Mouse (Mus musculus) cerebellum, postnatal 14 days (tissue): Measurements from ENCODE around the gene Spib.

Experiments
- DNase-seq, 2 experiments: peaks; one replicate each; pipeline ENCODE4 v3.0.0; 2021; ENCODE audit warnings: mixed read lengths in 2 of 2

Gene Spib

DNA sequence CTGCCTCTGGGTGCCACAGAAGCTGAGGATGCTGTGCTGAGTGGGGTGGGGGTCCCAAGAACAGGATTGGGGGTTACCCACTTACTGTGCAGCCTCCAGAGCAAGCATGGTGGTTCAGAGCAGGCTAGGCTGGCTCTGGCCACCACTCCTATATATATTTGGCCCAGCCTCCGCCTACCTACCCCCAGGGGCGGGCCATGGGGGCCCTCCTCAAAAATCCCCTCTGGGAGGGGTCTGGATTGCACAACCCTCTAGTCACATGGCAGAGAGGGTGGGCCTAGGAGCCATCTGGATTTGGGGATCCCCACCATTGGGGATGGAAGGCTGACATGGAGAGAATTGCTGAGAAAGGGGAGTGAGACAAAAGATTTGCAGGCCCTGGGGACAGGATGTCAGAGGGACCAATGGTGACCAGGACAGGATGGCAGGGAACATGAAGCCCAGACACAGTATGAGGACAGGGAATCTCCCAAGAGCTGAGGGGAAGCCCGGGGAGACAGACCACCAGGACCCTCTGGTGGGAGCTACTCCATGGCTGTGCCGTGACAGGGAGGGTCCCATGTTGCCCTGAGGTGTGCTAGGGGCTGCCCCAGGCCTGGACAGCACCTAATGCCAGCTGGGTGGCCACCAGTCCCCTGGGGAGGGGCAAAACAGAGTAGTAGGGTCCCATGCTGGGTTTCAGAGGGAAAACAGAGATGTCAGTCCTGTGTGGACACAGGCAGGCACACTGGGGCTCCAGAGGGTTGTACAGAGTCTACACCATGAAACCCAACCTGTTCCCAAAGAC, at the start of gene Spib:
TSS of gene Spib (minus strand) at position 126 of the 787 bp plus-strand sequence.
- DNase-seq: no peak

DNA sequence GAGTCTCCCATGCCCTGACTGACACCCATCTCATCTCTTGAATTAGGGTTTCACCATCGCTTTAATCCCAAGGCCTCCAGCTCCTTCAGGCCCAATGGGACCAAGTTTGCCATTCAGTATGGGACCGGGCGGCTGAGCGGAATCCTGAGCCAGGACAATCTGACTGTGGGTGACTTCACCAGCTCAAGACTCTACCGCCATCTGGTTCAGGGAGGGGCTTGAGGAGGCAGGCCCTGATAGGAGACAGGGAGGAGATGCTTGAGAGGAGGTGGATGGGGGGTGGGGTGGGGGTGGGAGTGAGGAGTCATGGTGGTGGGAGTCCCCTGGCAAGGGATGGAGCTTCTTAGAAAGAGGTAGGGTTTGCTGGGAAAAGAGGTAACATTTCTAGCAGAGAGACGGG, 49.8 kb upstream of the Spib start:
- DNase-seq: no peak

DNA sequence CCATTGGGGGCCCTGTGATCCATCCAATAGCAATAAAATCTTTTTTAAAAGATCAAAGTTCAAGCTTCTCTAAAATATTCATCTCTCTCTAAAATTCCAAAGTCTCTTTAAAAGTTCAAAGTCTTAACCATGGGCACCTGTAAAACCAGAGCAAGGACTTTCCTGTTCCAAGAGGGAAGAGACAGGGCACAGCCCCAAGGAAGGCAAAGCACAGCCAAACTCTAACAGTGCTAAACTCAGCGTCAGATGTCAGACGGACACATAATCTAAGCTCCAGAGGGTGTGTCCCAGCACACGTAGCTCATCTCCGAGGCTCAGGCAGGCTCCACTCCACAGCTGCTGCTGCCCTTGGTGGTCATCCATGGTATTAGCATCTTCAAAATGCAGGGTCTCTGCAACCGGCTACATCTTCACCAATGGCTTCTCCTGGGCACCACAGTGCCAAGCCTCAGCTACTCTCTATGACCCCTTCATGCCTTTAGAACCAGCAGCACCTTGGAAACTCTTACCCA, 44.5 kb upstream of the Spib start:
- DNase-seq: peak in 1 of 2 experiments; percentile 20

DNA sequence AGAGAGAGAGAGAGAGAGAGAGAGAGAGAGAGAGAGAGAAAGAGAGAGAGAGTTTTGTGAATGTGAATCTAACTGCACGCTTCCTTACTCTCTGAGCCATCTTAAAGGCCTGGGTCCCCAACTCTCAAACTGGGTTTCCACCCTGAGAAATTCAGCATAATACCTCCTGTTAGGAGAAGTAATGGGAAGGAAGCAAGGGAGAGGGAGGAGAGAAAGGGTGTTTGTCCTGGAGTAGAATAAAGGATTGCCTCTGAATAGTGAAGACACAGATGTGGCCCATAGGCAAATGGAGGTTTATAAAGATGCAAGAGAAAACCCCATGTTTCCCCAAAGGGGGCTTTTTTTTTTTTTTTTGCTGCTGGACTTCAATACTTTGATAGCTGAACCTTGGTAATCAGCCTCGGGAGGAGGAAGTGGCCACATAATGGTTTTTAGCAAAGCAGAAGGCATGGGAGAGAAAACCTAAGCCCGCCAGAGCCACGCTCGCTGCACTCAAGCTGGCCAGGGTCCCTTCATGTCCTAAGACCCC, 41.1 kb upstream of the Spib start:
- DNase-seq: no peak

DNA sequence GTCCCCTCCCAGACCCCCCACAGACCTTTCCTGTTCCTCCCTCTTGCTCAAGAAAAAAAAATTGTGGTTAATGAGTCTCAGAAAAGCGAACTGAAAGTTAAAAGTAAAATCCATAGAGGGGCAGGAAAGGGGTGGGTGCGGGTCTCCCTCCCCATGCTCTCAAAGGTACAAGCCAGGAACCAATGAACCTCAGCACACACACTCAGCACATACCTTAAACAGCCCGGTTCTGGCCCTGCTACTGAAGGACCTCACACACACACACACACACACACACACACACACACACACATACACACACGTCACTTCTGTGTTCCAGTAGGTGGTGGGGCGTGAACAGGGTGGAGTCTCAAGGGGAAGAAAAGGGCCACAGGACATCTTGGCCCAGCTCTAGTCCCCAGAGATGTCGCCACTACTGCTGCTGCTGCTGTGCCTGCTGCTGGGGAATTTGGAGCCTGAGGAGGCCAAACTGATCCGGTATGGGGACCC, 40.4 kb upstream of the Spib start, which contains the start of gene Napsa:
TSS of gene Napsa (plus strand) at position 168 of the 489 bp plus-strand sequence.
- DNase-seq: no peak

DNA sequence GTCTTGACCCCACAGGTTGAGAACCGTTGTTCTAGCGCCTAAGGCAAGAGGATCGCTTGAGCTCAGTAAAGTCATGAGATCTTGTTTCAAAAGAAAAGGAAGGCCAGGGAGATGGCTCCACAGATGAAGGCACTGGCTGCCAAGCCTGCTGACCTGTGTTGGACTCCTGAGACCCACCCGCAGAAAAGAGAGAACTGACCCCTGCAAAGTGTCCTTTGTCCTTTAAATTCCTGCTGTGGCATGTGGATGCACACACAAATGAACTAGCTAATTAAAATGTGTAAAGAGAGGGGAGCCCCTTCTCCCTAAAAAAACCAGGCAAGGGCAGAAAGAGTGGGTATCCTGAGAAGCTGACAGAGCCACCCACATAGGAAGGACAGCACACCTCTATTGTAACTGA, 39.9 kb upstream of the Spib start:
- no peak for DNase-seq

DNA sequence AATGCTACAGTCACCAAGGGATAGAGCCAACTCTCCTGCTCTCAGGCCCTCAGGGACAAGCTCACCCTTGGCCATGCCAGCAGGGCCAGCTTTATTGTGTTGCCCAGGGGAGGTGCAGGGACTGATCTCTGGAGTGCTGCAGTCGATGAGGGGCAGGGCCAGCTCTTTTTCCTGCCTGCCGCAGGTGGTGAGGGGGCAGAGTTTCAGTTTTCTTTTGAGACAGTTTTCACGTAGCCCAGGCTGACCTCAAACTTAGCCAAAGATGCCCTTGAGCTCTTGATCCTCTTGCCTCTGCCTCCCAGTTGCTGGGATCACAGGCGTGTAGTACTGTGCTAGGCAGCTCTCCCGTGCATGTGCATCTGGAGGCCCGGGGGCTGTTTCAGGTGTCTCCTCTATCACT, 39.1 kb upstream of the Spib start:
- DNase-seq: no peak

DNA sequence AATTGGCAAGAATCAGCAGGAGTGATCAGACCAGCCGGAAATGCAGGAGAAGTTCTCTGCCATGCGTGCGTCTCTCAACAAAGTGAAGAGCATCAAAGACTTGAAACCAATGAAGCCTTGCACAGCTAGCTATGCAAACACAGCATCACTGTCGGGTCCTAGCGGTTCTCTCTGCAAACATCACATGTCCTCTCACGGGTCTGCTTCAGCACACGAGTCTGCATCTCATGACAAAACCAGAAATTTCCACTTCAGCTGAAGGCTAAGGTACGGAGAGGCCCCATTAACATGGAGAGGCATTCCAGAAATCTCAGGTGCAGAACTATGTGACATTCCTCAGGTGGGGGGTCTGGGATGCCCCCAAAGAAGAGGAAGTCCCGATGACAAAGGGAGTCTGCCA, 36.9 kb upstream of the Spib start:
- no peak for DNase-seq

DNA sequence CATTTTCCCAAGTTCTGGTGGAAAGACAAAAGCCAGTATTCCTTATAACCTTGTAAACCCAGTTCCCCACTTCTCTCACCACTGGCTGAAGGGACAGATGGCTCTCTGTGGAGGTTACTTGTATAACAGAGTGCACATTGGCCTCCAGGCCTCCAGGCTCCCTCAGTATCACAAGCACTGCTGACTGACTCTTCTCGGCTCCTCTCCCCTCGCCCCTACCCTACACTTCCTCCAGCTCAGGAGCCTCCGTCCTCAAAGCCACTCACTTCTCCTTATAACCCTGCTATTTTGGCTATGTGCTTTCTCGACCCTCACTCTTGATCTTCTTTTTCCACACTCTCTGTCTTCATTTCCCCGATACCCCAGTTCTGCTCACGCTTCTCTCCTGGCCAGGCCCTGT, 33.5 kb upstream of the Spib start:
- DNase-seq: no peak

DNA sequence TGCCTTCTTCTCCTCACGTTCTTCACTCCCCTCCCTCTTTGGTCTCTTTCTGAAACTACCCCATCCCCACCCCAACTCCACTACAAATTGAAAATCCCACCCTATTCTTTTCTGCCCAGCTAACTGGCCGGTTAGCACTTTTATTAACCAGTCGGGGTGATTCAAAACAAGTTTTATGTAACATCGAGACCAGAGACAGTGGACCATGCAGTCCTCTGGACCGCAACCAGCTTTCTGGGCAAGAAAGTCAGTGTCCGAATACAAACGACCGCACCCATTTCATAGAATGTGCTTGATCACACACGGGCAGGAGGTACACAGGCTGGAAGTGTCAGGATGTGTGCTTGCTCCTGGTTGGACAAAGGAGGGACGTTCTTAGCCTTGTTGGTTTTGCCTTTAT, 32.6 kb upstream of the Spib start:
- no peak for DNase-seq

DNA sequence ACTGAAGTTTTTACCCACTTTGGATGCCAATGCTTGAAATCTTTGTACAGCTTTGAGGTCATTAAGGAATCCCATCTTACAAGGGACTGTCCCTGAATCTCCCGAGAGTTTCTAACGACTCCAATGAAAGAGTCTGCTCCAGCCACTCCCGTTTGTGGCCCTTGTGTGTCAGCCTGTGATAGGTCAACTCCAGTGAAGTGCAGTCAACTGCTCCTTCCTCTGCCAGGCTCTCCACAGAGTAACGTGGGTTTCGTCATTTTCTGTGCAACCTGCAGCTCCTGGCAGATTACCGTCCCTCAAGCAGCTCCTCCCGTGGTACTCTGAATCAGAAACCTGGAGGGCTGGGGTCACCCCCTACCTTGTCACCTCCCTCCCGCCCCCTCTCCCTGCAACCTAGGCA, 31.4 kb upstream of the Spib start:
- DNase-seq: no peak

DNA sequence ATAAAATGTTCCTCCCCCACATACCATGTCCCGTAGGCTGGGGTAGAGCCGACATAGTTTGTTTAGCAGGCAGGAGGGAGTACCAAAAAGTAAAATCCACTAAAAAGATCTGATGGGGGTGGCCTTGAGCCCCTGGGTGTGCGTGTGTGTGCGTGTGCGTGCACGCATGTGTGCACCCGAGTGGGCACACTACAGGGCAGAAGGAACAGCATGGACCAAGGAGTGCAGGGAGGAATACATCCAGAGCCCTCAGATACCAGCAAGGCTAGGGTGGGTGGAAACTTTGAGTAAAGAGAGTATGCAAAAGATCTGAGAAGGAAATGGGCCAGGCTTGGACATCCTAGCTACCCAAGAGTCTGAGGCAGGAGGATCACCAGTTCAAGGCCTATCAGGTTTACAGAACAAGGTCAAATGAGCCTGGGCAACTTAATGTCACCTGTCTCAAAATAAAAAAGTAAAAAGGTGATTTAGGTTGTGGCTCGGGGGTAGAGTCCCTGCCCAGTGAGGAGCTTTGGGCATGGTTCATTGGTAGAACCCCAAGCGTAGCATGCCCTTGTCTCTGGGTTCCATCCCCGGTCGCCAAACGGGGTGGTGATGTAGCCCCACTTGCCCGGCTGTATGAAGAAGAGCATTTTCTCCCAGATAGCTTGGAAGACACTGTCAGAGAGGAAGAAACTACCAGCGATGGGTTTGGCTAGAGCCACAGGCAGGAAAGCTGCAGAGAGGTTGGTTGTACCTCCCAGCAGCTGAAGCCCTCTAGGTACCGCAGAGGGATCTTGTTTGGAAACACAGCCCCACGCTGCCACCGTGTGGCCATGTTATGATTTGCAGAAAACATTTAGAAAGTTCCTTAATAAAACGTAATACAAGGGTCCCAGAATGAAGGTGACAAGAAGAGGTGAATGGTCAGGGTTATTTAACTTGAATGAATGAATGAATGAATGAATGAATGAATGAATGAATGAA, 28.8 kb upstream of the Spib start:
- DNase-seq: peak; percentile 93 to 95

DNA sequence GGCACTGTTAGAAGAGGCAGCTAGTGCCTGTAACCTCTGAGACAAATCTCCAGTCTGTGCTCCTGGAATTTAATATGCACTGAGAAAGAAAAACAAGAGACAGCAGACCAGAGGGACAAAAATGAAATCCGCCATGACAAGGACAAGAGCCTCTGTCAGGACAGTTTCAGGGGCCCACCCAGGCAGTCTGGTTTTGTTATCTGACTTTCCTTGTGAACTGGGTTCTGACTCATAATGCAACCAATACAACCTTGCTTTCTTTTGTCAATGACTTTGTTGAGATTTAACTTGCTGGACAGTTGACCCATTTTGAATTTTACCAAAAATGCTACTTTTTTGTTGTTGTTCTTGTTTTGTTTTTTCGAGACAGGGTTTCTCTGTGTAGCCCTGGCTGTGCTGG, 25.8 kb upstream of the Spib start:
- no peak for DNase-seq

DNA sequence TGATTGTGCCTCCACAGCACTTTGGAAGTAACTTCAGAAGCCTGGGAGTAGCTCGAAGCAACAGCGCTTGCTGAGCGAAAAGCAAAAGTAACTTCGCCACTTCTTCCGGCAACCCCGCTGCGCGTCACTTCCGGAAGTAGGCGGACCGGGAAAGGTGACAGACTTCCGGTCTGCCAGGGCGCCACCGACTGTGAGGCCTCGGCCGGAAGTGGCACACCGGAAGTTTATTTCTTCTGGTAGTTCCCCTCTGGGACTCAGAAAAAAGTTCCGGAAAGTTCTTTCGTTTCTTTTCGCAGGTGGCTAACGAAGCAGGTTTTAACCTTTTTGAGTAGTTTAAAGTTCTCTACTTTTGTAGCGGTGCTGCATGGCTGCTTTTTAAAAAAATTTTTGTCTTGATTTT, 22.0 kb upstream of the Spib start, which contains the start of gene Nr1h2:
TSS of gene Nr1h2 (minus strand) at position 126 of the 400 bp plus-strand sequence.
- peak; percentile 96 to 97 for DNase-seq

DNA sequence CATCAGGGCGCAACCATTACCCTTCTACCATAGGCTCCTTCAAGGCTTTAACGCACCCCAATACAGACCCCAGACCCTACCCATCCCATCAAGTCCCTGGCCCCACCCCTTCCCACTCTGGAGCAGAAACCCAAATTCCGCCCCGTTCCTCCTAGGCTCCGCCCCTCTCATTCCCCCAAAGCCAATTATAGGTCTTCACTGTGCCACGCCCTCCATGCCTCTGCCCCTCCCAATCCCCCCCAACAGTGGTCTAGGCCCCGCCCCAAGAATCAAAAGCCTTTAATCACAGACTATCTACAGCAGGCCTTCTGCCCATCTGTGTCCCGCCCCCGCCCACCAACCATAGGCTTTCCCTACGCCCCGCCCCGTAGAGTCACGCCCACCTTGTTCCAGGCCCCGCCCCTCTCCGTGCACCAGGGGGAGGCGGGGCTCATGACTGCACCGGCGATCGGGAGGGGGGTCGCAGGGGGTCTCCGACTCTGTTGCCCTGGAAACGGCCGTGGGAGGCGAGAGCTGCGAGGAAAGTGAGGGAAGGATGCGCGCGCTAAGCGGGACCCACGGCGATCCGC, 21.4 kb upstream of the Spib start:
- DNase-seq: peak; percentile 74 to 85

DNA sequence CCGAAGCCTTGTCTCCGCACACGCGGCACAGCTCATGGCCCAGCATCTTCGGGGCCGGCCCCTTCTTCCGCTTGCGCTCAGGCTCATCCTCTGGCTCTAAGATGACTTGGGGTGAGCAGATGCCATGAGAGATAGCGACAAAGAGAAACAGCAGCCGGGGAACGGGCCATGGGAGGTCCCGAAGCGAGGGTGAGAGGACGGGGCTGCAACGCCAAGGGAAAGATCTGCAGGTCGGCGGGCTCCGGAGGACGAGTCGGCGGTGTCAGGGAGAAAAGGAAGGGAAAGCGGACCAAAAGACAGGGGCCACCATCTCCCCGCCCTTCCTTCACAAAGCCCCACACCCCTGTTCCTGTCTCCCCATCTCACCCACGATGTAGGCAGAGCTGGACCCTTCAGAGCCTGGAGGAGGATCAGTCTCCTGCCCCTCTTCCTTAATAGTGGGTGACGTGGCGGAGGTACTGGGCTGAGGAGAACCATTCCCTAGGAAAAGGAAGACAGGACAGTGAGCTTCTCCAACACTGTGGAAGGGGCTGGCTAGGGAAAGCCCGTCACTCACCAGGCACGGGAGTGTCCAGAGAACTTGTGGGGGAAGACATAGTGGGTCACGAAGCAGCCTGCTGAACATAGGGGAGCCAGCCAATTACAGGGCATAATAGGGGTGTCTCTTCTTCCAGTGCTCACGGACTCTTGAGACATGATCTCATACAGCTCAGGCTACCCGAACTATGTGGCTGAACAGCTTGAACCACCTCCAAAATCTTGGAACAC, 20.5 kb upstream of the Spib start:
- no peak for DNase-seq

DNA sequence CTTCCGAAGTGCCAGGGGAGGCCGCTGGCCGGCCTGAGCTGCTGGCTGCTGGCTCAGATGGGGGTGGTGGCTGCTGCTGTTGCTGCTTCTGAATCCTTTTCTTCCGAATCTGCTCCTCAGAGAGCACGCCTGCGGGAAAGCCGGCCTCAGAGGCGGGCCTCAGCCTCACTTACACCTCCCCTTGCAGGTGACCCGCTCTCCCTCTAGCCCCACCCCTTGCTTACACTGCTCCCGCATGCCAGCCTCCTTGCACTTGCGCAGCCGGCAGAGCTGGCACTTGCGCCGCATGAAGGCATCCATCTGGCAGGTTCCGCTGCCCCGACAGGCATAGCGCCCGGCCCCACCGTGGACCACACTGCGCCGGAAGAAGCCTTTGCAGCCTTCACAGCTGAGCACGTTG, 19.9 kb upstream of the Spib start:
- peak in 1 of 2 experiments; percentile 46 for DNase-seq

DNA sequence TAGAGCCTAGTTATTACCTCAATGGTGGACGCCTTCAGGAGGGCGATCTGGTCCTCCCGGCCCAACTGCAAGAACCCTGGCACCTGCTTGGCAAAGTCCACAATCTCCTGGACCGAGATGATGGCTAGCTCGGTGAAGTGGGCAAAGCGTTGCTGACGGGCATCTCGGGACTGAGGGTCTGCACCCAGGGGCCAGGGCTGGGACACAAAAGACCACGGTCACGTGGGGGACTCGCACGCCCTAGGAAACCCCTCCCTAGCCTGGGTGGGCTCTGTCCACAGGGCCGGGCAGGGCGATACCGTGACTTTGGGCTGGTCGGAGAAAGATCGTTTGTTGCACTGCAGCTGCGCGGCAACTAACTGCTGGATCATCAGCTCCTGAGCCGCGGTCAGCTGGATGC, 19.4 kb upstream of the Spib start:
- no peak for DNase-seq

DNA sequence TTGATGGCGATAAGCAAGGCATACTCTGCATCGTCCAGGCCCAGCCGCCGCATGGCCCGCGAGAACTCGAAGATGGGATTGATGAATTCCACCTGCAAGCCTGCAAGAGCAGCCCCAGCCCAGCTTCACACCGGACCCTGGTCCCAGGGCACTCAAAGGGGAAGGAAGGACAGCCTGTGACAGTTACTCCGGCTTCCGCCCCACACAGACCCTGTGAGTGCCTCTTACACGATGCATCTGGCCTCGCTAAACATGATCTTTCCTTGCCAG, 18.5 kb upstream of the Spib start:
- DNase-seq: no peak

DNA sequence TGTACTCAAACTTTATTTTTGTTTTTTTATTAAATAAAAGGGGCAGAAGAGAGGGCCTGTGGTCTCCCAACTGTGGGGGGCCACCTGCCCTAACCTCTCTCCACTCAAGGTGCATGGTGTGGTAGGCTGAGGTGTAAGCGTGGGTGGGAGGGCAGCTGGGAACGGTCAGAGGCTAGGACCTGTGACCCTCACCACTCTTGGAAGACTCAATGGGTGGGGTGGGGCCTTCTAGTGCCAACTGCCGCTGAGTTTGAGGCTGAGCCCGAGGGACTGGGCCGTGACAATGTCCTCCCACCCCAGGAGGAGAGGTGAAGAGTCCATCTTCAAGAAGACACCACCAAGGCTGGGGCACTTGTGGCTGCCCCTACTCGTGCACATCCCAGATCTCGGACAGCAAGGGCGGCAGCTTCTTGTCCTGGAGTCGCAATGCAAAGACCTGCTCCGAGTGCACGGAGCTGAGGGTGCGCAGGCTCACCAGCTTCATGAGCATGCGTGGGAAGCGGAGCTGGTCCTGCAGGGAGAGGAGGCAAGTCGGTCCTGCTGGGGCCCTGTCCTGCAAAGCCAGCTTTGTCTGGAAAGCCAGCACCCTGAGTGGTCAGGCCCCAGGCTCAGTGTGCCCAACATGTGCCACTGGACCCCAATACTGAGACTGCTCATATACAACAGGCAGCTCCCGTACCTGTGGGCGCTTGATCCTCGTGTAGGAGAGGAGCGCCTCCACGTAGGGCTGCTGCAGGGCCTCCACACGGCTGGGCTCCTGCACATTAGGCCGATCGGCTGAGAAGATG, 17.9 kb upstream of the Spib start:
- peak in 1 of 2 experiments; percentile 25 for DNase-seq

DNA sequence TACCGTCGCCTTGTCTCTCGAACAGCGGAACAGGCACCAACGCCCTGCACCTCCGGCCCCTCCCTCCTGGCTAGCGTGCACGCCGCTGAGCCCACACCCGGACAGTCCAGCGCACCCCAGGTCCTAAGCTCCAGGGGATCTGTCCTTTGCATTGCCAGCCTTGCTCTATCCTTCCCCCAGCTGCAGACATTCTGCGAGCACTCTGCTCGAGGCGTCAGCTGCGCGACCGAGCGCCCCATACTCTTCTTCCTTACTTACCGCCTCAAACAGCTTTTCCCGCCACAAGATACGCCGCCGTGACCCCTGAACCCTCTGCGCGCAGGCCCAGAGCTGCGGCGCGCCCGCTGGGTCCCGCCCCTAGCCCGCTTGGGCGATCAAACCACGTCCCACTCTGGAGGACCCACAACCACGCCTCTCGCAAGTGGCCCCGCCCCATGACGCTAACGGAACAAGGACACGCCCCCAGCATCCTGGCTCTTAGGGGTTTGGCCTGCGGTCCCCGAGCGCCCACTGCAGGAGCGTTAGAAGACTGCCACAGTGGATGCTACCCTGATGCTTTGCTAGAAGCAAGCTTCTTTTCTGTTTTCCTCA, 16.7 kb upstream of the Spib start, which contains the start of gene Pold1:
TSS of gene Pold1 (minus strand) at position 353 of the 591 bp plus-strand sequence.
- DNase-seq: peak; percentile 99
